Mouse (Mus musculus) stomach, embryonic 15.5 days (tissue): Measurements from ENCODE around the gene Zfp652. TPM values are rescaled to one million over a fixed set of nuclear protein-coding genes. Genes with fewer than 3 reads are reported as not detected.

ENCODE experiments used
- ATAC-seq: fragments of 200-750 bp; cut with Nextera tagmentation; 2 replicates; pipeline ENCODE4 v1.8.0; 2017; ENCODE audit warnings: low read depth, moderate number of reproducible peaks, moderate TSS enrichment; ENCODE audit not compliant: insufficient read depth, low FRiP score
- H3K27ac ChIP-seq: fragments of 300-500 bp; sonication (generic); 2 replicates; pipeline ENCODE4 v1.5.1; 2015; ENCODE audit warnings: mild to moderate bottlenecking, inconsistent platforms
- H3K27me3 ChIP-seq: fragments of 300-500 bp; sonication (generic); replicated peaks from 2 replicates; pipeline ENCODE4 v1.6.1; 2015; ENCODE audit warnings: inconsistent platforms
- H3K36me3 ChIP-seq: fragments of 300-500 bp; sonication (generic); 2 replicates; pipeline ENCODE4 v1.6.1; 2015; ENCODE audit warnings: inconsistent platforms
- H3K4me1 ChIP-seq: fragments of 300-500 bp; sonication (generic); 2 replicates; pipeline ENCODE4 v1.6.1; 2015; ENCODE audit warnings: inconsistent platforms
- H3K4me2 ChIP-seq: fragments of 300-500 bp; sonication (generic); 2 replicates; pipeline ENCODE4 v1.6.1; 2015; ENCODE audit warnings: mild to moderate bottlenecking, inconsistent platforms
- H3K4me3 ChIP-seq: fragments of 300-500 bp; sonication (generic); replicated peaks from 2 replicates; pipeline ENCODE4 v1.5.1; 2015; ENCODE audit warnings: inconsistent platforms
- H3K9ac ChIP-seq: fragments of 300-500 bp; sonication (generic); 2 replicates; pipeline ENCODE4 v1.6.1; 2015; ENCODE audit warnings: inconsistent platforms
- H3K9me3 ChIP-seq: fragments of 300-500 bp; sonication (generic); 2 replicates; pipeline ENCODE4 v1.6.1; 2016; ENCODE audit warnings: inconsistent platforms
- WGBS: fragments of 180-500 bp; shearing (Covaris S2); methylation state at CpG from one replicate; pipeline ENCODE4 v1.1.7; 2015; 5-methylcytosine and 5-hydroxymethylcytosine counted together
- polyA plus RNA-seq: library from polyadenylated mRNA; unstranded; fragments of >200 nt; fragmentation: Nextera tagmentation; extraction: Ambion mirVana; gene quantifications from 2 replicates; pipeline ENCODE4 v1.2.1, GENCODE M21; 2015

Gene Zfp652
- polyA plus RNA-seq, 1 experiment from 2014 or later, result 21.7 TPM

GRCm38 (mm10) chr11:95814101-95814500 lies 101.6 kb downstream of the Zfp652 start:
- Histone ChIP-seq H3K36me3 (no peaks in the 10 kb centered on the region), H3K9me3 (no peaks in the 10 kb centered on the region), H3K27me3 (no peaks in the 10 kb centered on the region), H3K4me2 (no peak overlapping the region), H3K27ac (no peak overlapping the region), H3K9ac (no peak overlapping the region), H3K4me3 (no peak overlapping the region), H3K4me1 (no peaks in the 10 kb centered on the region)
- no peak for ATAC-seq
- WGBS, result 80% methylated on average over 2 of the region's 2 CpGs

- Histone ChIP-seq H3K4me3 (no peak overlapping the region), H3K9ac (no peak overlapping the region), H3K4me2 (no peak overlapping the region), H3K36me3 (no peaks in the 10 kb centered on the region), H3K9me3 (no peaks in the 10 kb centered on the region), H3K4me1 (no peaks in the 10 kb centered on the region), H3K27me3 (no peaks in the 10 kb centered on the region), H3K27ac (no peak overlapping the region)
- no peak for ATAC-seq
- WGBS, result 69% methylated on average over 5 of the region's 5 CpGs
Measured at GRCm38 (mm10) chr11:95814857-95815256, 102.4 kb downstream of the Zfp652 start.

GRCm38 (mm10) chr11:95815412-95815811 lies 102.9 kb downstream of the Zfp652 start:
- no peak overlapping the region for H3K4me3 ChIP-seq
- H3K36me3 ChIP-seq, result no peaks in the 10 kb centered on the region
- H3K4me1 ChIP-seq, result no peaks in the 10 kb centered on the region
- H3K9ac ChIP-seq, result no peak overlapping the region
- no peaks in the 10 kb centered on the region for H3K9me3 ChIP-seq
- no peak overlapping the region for H3K4me2 ChIP-seq
- H3K27ac ChIP-seq, result no peak overlapping the region
- no peaks in the 10 kb centered on the region for H3K27me3 ChIP-seq
- WGBS, result 68% methylated on average over 9 of the region's 9 CpGs
- no peak for ATAC-seq

- no peak overlapping the region for H3K4me2 ChIP-seq
- 0 out of 2 replicates have a peak, but pooled peaks cover 3% of the 10 kb centered on the region for H3K4me1 ChIP-seq
- H3K27me3 ChIP-seq, result no peaks in the 10 kb centered on the region
- no peak overlapping the region for H3K4me3 ChIP-seq
- H3K9ac ChIP-seq, result no peak overlapping the region
- H3K27ac ChIP-seq, result no peak overlapping the region
- 83% methylated on average over 8 of the region's 8 CpGs for WGBS
- no peaks in the 10 kb centered on the region for H3K9me3 ChIP-seq
- H3K36me3 ChIP-seq, result no peaks in the 10 kb centered on the region
- no peak for ATAC-seq
Measured at GRCm38 (mm10) chr11:95819138-95819537, 106.7 kb downstream of the Zfp652 start.

GRCm38 (mm10) chr11:95821511-95821910 lies 109.0 kb downstream of the Zfp652 start:
- H3K9ac ChIP-seq, result no peak overlapping the region
- no peak overlapping the region for H3K4me2 ChIP-seq
- H3K4me3 ChIP-seq, result no peak overlapping the region
- WGBS, result 79% methylated on average over 3 of the region's 3 CpGs
- H3K27ac ChIP-seq, result no peak overlapping the region
- no peak for ATAC-seq
- 0 out of 2 replicates have a peak, but pooled peaks cover 9% of the 10 kb centered on the region for H3K4me1 ChIP-seq
- H3K27me3 ChIP-seq, result peaks cover 9% of the 10 kb centered on the region
- no peaks in the 10 kb centered on the region for H3K9me3 ChIP-seq
- no peaks in the 10 kb centered on the region for H3K36me3 ChIP-seq

DNA sequence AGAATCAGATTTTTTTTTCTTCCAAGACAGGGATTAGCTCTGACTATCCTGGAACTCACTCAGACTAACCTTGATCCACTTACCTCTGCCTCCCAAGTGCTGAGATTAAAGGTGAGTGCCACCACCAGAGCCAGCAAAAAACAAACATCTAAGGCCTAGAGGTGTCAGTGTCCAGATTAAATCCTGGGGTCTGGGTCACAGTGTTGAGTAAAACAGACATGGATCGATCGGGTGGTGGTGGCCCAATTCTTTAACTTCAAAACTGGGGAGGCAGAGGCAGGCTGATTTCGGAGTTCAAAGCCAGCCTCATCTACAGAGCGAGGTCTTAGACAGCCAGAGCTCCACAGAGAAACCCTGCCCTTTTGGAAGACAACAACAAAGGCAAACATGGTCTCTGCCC lies 110.0 kb downstream of the Zfp652 start:
- H3K4me1 ChIP-seq, result 0 out of 2 replicates have a peak, but pooled peaks cover 9% of the 10 kb centered on the region
- WGBS, result 91% methylated on average over 4 of the region's 4 CpGs
- H3K36me3 ChIP-seq, result no peaks in the 10 kb centered on the region
- no peak overlapping the region for H3K4me3 ChIP-seq
- H3K9me3 ChIP-seq, result no peaks in the 10 kb centered on the region
- H3K4me2 ChIP-seq, result no peak overlapping the region
- H3K27me3 ChIP-seq, result peaks cover 18% of the 10 kb centered on the region
- H3K9ac ChIP-seq, result no peak overlapping the region
- ATAC-seq, result no peak
- no peak overlapping the region for H3K27ac ChIP-seq

DNA sequence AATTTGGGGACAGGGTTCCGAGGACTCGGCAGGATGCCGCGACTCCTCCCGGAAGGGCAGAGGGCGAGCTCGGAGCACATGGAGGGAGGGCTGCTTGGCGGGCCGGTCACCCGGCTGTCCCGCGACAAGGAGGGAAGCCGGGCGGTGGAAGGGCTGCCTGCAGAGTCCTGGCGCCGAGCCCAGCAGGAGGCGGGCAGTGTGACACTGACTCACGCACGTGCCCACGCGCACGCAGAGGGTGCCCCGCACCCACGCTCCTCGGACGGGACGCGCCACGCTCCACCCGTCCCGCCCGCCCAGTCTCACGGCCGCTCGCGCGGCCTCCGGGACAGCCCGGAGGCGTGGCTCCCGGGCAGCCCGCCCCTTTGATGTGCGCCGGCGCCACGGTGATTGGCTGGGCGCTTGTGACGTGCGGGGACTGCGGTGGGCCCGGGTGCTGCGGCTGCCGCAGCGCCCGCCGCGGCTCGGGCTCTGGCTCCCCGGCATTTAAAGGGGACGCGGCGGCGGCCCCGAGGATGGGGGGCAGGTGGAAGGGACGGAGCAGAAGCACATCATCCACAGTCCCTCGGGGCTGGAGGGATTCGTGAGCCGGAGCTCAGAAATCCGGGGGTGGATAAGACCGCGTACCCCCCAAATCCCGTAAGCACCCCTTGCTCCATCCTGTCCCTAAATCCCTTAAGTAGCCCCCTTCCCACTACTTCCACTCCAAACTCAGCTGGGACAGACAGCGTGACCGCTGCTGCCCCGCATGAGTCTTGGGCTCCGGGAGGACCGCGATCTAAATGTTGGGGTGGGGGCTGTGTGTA lies 111.8 kb downstream of the Zfp652 start, which contains the start of gene Phospho1:
Gene Phospho1 (plus strand): TSS at position 429 of the 806 bp plus-strand sequence.
- H3K9me3 ChIP-seq, result no peaks in the 10 kb centered on the region
- ATAC-seq, result peak; percentile 95
- WGBS, result under 1% methylated on average over 75 of the region's 78 CpGs

DNA sequence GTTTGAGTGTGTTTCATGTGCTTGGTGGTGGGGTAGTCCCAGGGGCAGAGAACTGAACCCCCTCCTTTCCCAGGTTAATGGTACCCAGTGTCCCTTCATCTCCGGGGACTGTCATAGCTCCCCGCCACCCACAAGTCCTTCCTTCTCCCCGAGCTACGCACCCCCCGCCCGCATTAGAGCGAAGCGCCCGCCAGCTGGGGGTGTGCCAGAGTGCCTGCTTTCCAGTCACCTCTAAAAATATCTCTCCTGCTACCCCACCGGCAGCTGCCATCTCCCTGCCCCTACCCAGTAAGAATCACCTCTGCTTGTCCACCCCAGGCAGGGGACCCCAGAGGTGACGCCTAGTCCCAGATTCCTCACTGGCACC lies 112.4 kb downstream of the Zfp652 start:
- H3K27ac ChIP-seq, result no peak overlapping the region
- H3K9me3 ChIP-seq, result no peaks in the 10 kb centered on the region
- H3K4me3 ChIP-seq, result peak overlapping the region; percentile 69
- ATAC-seq, result no peak
- H3K4me1 ChIP-seq, result 0 out of 2 replicates have a peak, but pooled peaks cover 9% of the 10 kb centered on the region
- peak overlapping the region; percentile 97 for H3K4me2 ChIP-seq
- H3K36me3 ChIP-seq, result no peaks in the 10 kb centered on the region
- 2% methylated on average over 11 of the region's 11 CpGs for WGBS
- peak overlapping the region; percentile 63; the same call in 1 of the 2 replicates for H3K9ac ChIP-seq
- H3K27me3 ChIP-seq, result peaks cover 39% of the 10 kb centered on the region

More for the DNA sequence above, 111.8 kb downstream of the Zfp652 start, which contains the start of gene Phospho1:
- H3K9ac ChIP-seq, result peak within 1 kb of the TSS; percentile 63; the same call in 1 of the 2 replicates
- peaks cover 33% of the 10 kb centered on the region for H3K27me3 ChIP-seq
- H3K27ac ChIP-seq, result peak within 1 kb of the TSS; percentile 48; the same call in 1 of the 2 replicates
- H3K4me1 ChIP-seq, result 0 out of 2 replicates have a peak, but pooled peaks cover 9% of the 10 kb centered on the region
- no peaks in the 10 kb centered on the region for H3K36me3 ChIP-seq
- peak within 1 kb of the TSS; percentile 69 for H3K4me3 ChIP-seq
- peak within 1 kb of the TSS; percentile 97 for H3K4me2 ChIP-seq

DNA sequence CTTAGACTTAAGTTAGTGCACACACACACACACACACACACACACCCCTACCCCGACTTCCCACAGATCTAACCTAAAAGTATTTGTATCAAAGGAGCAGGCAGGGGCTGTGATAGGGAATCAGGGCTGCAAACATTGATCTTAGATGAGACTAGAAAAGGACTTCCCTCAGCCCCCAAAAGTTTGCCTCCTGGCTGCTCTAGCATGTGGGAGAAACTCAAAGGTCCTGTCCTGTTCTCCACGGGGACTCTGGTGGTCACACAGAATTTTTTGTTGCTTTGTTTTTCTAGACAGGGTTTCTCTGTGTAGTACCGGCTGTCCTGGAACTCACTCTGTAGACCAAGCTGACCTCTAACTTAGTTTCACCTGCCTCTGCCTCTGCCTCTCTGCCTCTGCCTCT lies 113.2 kb downstream of the Zfp652 start:
- Histone ChIP-seq H3K4me2 (peak overlapping the region; percentile 97; the same call in 1 of the 2 replicates), H3K9ac (no peak overlapping the region), H3K36me3 (no peaks in the 10 kb centered on the region), H3K27ac (no peak overlapping the region), H3K27me3 (peaks cover 47% of the 10 kb centered on the region), H3K4me3 (peak overlapping the region; percentile 69; the same call in 1 of the 2 replicates), H3K4me1 (peaks cover 14% of the 10 kb centered on the region), H3K9me3 (no peaks in the 10 kb centered on the region)
- ATAC-seq, result no peak
- WGBS, result 46% methylated on average over 3 of the region's 3 CpGs

DNA sequence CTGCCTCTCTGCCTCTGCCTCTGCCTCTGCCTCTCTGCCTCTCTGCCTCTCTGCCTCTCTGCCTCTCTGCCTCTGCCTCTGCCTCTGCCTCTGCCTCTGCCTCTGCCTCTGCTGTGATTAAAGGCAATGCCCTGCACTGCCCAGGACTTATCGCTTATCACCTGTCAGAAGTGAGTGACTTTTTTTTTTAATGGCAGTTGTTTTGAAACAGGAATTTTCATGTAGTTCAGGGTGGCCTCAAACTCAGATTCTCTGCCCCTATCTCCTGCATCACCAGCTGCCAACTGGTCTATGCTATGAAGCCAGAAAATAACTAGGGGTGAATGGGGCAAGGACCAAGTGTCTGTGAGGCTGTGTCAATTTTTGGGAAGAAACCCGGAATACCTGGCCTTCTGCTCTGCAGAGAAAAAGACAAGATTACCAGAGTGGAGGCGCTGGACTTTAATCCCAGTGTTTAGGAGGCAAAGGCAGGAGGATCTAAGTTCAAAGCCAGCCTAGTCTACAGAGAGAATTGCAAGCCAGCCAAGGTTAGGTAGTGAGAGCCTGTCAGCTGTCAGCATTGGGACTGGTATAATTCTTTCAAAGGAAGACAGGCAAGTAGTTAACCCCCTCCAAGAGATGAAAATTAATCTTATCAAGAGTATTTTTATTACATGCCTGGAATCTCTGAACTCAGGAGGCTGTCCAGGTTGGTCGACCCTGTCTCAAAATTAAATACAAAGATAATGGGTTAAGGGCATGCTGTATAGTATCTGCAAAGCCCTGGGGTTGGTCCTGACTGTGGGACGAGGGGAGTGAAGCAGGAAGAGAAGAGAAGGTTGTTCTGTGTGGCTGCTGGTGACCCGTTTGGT lies 114.1 kb downstream of the Zfp652 start:
- H3K4me2 ChIP-seq, result no peak overlapping the region
- peaks cover 56% of the 10 kb centered on the region for H3K27me3 ChIP-seq
- H3K36me3 ChIP-seq, result no peaks in the 10 kb centered on the region
- H3K27ac ChIP-seq, result no peak overlapping the region
- peaks cover 23% of the 10 kb centered on the region for H3K4me1 ChIP-seq
- 50% methylated on average over 6 of the region's 6 CpGs for WGBS
- H3K4me3 ChIP-seq, result no peak overlapping the region
- H3K9ac ChIP-seq, result no peak overlapping the region
- ATAC-seq, result no peak
- no peaks in the 10 kb centered on the region for H3K9me3 ChIP-seq

DNA sequence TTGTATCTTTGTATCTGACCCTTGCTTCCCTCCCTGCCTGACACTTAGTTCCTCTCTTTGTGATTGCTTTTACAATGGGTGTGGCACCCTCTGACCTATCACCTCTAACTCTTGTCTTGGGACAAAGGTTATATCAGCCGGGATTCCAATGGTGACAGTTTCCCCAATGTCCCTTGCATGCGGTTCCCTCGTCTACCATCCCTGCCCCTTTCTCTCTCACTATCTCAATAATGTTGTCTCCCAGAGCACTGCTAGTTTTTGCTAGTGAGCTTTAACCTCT lies 114.6 kb downstream of the Zfp652 start:
- Histone ChIP-seq H3K27ac (no peak overlapping the region), H3K4me1 (peaks cover 23% of the 10 kb centered on the region), H3K9ac (no peak overlapping the region), H3K36me3 (no peaks in the 10 kb centered on the region), H3K27me3 (peaks cover 61% of the 10 kb centered on the region), H3K9me3 (no peaks in the 10 kb centered on the region), H3K4me3 (no peak overlapping the region), H3K4me2 (no peak overlapping the region)
- 18% methylated on average over 3 of the region's 3 CpGs for WGBS
- ATAC-seq, result no peak
